Mouse (Mus musculus): ENCODE data around the gene Stk11.

Gene Stk11

DNA sequence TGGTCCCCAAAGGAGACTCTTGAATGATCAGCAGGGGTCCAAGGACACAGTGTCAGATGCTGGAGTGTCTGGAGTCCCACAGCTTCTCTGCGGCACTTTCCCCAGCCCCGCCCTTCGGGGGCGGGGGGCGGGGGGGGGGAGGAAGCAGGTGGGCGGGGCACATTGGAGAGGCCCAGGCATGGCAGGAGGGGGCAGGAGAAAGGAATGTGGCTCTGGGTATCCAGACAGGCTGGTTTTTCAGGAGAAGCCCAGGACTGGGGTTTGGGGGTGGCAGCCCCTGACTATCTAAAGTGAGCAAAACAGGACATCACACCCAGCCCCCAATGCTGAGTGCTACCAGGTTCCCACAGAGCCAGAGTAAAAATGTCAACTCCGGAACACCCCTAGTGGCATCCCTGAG lies 18.3 kb upstream of the Stk11 start:
- DNase-seq, result no peak

DNA sequence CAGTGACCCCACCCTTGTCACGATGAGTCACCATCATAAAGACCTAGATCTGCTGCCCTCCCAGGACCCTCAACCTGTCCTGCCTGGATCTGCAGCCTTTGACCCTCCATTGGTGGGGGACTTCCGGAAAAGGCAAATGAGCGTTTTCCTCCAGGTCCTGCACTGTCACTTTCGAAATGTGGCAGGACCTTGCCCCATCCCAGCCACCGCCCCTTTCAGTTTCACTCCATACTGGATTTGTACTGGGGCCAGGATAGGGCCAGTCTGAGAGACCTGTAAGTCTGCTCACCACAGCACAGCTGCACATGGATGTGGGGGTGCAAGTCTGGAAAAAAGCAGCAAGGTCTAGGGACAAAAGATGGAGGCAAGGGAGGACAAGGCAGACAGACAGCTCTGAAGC lies 17.0 kb upstream of the Stk11 start:
- peak; percentile 30 for DNase-seq

DNA sequence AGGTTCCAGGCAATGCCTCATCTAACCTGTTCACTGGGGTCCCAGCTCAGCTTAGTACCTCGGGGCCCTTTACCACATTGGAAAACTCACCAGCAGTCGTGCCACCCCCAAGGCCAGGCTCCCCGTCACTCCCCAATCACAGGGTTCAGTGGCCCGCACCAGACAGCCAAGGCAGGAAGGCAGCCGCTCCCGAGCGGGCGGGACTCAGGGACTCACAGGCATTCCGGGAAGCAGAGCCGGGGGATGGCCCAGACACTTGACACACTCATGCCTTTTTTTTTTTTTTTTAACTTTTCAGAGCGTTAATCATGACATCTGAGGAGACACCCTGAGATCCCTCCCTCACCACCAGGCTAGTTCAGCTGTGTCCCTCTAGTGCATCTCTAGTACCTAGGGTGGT lies 14.6 kb upstream of the Stk11 start:
- DNase-seq, result peak; percentile 49

DNA sequence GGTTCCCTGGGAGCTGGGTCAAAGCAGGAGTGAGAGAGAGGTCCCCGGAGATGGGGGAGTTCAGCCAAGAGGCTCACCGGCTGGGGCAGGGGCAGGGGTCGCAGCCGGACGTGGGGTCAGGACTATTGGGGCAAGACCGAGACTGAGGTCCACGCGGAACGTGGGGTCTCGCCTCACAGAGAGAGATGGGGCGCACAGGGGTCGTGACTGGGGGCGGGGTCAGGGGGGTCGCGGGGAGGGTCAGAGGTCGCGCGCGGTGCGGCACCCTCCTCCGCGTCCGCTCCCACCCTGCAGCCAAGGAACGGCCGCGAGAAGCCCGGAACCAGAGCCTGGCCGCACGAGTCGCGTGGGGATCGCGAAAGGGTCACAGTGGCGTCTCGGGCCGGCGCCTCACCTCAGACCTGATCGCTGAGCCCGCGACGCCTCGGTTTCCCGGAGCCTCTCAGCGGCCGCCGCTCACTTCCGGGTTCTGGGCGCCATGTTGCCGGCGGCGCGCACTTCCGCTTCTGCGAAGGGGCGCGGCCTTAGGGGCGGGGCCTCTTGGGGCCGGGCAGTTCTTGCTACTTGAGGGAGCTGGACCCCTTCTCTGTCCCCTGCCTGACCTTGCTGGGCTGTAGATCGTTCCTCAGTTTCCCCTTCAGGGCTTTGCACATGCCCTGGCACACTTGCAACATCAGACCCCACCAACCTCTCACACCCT lies 13.2 kb upstream of the Stk11 start:
- peak; percentile 88 for DNase-seq

DNA sequence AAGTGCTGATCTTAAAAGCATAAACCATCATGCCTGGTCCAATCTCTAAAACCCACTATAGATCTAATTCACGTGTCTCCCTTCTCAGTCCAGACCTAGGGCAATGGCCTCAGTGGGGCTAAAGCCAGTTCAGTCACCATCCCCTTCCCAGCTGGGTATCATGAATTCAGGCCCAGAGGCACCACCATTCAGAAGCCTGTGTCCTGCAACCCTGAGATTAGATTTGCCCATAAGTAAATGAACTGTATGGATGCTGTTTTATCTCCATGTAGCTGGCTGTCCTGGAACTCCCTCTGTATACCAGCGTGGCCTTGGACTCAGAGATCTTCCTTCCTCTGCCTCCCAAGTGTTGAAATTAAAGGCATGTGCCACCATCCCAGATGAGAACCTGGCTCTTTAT lies 12.6 kb upstream of the Stk11 start:
- no peak for DNase-seq

DNA sequence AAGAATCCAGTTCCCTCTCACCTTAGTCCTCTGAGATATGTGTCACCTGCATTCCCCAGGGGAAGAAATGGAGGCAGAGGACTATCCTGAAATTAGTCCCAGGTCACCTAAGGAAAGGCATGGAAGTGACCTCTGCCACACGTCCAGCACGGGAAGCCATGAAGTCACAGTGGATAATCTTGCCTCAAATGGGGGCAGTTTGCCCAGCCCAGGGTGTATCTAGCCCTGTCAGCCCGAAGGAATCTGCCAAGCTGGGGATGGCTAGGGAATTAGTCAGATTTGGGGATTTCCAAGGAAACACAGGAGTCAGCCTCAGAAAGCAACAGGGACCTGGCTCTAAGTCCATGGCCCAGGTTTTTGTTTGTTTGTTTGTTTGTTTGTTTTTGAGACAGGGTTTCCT lies 11.4 kb upstream of the Stk11 start:
- DNase-seq, result no peak

DNA sequence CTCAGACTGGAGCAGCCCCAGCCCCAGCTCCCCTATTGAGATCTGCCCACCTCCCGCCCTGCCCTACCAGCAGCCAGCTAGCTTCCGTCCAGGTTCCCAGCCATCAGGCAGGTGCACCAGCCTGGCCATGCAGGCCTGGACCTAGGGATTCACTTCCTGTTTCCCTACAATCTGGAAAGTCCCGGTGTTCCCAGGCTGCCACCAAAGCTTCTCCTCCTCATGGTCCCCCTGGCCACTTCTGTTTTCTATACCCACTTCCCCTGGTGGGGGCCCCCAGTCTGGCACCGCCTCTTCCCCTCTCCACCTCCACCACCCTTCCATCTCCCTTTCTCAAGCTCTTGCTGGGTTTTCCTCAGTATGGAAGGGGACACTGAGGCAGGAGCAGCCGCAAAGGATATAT lies 10.1 kb upstream of the Stk11 start, which contains the start of gene Sbno2:
Sbno2 (minus strand) TSS at position 112 of the 400 bp plus-strand sequence.
- no peak for DNase-seq

DNA sequence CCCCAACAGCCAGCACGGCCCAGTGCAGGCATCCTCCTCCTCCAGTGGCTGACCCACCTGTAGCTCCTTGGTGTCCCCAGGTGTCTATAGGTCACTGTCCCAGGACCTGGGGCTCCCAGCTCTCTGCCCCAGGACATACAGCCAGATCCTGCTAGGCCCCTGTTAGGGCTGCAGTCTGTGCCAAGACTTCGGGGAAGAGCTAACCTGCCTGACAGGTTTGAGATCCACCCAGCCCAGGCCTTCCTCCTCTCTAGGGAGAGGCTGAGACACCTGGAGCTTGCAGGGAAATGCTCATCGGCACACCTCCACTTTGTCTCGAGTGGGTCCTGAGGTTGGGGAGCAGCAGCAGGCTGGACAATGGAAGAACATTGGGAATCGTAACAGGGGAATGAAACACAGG lies 9.7 kb upstream of the Stk11 start:
- no peak for DNase-seq

DNA sequence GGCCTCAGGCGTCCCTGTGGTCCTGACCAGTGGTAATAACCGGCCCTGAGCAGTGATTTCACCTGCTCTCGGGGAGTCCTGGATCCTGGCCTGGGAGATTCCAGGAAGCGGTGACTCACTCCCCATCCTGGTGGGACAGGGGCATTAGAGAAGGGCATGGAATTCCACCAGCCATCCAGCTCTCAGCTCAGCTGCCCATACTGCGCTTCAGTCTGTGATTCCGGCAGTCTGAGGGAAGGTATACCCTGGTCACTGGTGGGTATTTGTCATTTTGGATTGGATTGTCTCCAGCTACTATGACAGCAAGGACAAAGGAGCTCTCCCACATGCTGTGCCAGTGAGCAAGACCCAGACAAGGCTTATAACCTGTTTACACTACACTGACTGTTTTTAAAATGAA lies 7.9 kb upstream of the Stk11 start:
- DNase-seq, result no peak

DNA sequence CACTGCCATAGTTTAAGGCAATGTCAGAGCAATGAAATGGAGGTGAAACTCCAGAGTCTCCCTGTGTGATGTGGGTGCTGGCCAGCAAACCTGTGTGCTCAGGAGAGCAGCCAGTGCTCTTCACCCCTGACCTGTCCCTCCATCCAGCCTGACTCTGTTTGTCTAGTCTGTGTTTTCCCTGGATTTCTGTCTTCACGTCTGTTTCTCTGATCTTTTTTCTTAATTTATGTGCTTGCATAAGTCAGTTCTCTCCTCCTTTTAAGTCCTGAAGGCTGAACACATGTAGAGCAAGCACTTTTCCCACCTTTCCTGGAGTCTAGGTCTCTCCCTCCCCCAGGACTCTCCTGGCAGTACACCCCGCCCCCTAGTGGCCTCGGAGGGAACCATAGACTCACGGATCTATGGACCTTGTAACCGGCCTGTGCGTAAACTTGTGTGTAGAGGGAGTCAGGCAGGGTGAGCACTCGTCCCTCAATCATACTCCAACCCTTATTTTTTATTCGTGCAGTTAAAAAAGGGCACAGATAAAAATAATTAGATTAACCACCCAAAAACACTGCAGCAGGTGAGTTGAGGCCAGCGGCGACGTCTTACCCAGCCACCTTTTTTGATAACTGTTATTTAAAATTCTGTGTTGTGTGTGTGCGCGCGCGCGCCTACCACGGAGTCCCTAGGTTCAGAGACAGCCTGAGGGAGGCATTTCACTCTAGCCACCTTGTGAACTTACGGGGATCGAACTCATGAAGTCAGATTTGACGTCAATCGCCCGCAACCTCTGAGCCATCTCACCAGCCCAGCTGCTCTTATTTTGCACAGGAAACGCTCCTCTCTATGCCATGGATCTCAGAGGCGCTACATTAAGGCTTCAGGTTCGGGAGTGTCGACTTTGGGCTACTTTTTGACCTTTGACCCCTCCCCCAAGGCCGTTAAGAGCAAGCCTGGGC lies 990 bp upstream of the Stk11 start:
- peak; percentile 97 for DNase-seq

DNA sequence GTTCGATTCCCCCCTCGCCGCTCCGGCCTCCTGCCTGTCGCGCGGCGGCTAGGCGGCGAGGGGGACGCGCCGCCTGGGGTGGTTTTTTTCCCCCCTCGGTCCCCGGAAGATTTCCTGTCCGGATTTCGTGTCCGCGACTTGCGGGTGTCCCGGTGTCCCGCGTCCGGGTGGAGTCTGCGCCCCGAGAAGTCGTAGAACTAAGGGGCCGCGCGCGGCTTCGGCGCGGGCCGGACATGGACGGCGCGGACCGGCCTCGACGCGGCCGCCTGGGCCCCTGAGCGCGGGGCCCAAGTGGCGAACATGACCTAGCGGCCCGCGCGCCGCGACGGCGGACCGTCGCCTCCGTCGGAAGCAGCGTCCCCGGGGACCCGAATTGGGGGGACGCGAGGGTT lies 337 bp downstream of the Stk11 start:
- DNase-seq, result no peak

DNA sequence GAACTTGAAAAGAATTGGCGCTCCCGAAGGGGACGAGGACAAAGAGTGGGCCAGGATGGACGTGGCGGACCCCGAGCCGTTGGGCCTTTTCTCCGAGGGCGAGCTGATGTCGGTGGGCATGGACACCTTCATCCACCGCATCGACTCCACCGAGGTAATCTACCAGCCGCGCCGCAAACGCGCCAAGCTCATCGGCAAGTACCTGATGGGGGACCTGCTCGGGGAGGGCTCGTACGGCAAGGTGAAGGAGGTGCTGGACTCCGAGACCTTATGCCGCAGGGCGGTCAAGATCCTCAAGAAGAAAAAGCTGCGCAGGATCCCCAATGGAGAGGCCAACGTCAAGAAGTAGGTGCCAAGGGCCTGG lies 942 bp downstream of the Stk11 start:
- DNase-seq, result peak; percentile 39

DNA sequence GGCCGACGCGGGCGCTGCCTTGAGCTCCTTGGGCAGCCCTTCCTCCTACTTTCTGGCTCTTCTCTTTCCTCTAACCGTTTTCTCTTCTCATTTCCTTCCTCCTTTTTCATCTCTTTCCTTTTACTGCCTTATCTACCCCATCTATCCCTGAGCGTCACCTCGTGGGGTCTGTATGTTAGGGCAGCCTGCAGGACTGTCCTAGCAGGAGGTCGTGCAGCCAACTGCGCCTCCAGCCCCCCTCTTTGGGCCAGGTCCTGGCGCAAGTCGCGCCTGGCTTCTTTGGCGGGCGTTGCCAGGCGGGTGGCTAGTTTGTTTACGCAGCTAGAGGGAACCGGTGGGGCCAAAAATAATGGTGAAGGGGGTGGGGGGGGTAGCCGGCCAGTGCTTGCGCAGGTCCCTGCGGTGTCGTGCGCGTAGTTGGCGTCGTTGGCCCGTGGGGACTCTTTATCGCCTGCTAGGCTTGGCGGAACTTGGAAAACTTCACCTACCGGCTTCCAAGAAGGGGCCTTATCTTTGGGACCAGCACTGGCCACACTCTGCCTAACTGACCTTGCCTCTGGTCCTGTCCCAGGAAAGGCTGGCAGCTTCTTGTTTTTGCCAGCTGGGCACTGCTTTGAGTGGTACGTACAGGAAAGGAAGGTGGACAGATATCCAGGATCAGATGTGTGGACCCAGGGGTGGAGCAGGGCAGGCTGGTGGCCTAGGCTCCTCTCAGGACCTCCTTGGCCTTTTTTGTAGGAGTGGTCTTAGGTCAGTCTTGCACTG lies 1.5 kb downstream of the Stk11 start:
- DNase-seq, result peak; percentile 44

DNA sequence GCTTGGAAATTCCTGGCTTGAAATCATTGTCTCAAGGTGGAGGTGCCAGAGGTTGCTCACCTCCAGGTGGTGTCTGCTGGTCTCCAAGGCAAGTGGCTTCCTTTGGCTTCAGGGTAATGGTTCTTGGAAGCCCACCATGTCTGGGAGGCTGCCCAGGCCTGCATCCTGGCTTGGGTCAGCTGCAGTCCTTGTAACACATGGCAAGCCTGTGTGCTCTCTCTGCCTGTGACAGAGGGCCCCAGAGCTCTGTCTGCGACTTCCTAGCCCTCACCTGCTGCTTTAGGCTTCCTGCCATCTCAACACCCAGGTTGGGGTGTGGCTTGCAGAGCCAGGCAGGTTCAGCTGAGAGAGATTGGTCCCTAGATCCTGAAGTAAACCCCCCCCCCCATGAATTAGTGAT lies 2.1 kb downstream of the Stk11 start:
- no peak for DNase-seq

DNA sequence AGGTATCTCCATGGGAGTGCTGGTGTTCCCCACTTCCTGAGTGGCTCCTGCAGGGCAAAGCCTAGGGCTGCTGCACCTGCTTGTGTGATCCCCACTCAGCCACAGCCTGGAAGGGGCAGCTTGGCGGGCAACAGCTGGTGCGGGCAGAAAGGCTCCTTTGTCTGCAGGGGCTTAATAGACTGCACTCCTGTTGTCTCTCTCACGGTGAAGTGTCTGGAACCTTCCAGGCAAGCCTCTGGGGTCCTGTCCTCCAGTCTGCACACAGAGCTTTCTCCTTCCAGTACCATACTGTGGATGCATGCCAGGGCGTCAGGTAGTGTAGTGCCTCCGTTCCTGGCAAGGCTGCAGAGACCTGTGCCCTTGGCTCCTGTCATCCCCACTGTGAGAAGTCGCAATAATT lies 2.9 kb downstream of the Stk11 start:
- no peak for DNase-seq

DNA sequence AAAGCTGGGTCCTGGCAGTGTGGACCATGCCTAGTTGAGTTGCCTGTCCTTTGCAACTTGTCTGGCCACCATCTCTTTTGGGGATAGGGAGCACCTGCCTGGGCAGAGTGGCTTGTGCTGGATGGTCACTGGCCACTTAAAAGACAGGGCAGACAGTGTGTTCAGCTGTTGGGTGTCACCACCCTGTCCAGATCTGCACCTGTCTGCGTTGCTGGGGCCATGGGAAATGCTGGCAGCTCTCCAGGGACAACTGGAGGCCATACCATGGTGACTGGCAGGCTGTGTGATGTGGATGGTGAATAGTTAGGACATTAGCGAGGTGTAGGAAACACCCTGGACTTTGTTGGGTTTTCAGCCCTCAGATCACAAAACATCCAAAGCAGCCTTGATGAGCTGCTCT lies 4.5 kb downstream of the Stk11 start:
- DNase-seq, result no peak

DNA sequence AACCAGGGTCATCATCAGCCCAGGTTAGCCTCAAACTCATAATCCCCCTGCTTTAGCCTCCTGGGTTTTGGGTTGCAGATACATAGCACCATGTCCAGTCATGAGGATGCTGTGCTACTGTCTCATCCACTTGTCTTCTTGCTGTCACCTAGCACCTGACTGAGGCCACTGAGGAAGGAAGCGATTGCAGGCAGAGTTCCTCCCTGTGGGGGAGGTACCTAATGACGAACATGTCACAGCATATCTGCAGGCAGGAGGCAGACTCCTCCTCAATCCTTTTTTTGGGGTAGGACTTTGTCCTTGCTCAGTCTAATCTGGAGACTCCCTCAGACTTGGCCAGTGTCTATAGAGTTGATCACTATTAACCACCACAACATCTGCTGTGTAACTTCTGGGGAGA lies 6.0 kb downstream of the Stk11 start:
- DNase-seq, result no peak

DNA sequence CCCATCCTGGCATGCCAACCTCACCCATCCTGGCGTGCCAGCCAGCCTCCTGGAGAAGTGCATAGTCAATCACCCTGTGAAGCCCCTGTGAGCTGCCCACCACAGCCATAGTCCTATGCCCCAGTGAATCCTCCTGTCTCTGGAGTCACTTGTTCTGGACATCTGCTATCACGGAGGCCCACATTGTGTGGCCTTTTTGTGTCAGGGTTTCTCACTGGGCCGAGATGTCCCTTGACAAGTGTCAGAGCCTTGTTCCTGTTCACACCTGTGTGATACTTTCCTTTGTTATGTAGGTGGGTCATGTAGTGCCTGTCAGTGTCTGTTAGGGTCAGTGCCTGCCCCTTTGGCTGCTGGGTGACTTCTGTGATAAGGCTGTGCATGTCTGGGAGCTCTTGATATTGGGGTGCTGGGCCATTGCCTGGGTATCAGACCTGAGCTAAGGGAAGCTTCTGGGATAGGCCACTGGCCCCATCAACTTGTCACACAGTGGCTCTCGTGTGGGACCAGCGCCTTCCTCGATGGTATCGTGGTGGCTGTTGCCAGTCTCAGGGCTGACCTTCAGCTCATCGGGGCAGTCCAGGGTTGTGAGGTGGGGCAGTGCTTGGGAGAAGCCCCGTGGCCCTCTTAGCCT lies 8.4 kb downstream of the Stk11 start:
- DNase-seq, result no peak

DNA sequence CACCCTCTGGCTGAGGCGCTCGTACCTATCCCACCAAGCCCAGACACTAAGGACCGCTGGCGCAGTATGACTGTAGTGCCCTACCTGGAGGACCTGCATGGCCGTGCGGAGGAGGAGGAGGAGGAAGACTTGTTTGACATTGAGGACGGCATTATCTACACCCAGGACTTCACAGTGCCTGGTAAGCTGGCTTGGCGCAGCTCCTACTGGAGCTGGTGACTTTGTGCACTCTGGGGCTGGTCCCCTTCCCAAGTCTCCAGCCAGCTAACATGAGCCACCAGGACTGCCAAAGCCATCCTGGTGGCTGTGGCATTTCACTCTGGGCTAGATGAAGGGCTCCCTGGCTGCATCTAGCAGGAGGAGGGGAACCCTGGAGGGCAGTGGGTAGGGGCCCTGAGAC lies 12.3 kb downstream of the Stk11 start:
- no peak for DNase-seq

DNA sequence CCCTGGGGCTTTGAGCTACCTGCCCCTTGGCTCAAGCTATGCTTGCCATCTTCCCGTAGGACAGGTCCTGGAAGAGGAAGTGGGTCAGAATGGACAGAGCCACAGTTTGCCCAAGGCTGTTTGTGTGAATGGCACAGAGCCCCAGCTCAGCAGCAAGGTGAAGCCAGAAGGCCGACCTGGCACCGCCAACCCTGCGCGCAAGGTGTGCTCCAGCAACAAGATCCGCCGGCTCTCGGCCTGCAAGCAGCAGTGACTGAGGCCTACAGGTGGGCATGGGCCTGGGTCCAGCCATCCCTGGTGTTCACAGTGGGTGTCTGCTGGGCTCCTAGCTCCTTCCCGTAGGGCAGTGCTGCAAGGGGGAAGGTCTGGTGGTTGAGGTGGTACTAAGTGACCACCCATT lies 14.2 kb downstream of the Stk11 start:
- no peak for DNase-seq

DNA sequence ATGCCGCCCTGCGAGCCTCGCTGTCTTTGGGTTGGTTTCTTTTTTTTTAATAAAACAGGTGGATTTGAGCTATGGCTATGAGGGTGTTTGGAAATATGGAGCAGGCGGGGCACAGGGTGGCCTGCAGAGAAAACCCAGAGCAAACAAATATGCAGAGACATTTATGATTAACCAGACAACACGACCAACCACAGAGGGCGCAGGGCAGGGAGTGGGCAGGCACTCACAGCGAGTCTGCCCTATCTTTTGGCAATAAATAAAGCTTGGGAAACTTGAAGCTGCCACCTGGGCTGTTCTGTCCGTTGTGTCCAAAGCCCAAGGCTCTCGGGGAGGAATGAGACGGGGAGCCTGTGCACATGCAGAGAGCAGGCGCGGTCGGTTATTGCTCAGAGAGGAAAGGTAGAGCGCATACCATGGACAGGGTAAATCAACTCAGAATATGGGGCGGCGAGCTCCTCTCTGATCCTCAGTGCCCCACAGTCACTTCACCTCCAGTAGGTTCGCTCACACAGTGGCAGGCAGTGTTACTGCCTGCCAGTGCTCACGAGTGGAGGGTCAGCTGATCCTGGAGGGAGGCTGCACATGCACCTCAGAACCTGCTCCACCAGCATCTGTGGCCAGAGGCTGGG lies 14.9 kb downstream of the Stk11 start:
- peak; percentile 86 for DNase-seq

DNA sequence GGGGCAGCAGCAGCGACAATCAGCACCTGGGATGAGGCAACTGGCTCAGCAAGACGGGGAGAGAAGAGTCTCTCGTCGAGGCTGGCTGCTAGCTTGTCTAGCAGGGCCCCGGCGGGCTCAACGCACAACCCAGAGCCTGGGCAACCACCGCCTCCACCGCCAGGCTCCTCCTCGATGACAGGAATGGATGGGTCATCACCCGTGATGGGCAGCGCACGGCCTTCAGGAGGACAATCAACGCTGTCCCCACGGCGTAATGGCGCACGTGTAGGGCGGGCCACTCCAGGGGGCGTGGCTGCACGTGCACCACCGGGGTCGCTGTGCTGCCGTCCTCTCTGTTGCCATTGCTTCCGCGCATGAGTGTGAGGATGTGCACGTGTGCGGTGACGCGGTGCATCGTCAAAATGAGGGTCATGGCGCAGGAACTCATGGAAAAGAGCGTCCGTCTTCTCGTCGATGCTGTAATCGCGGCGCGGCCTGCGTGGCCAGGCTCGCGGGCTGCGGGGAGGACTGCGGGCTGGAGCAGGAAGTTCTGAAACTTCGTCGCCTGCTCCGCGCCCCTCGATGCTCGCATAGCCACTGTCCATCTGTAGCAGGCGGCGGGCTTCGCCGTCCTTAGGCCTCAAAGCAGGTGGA lies 15.8 kb downstream of the Stk11 start:
- DNase-seq, result no peak
